Mouse (Mus musculus): ENCODE data around the gene Plekhm3. TPM values are rescaled to one million over a fixed set of nuclear protein-coding genes. Genes with fewer than 3 reads are reported as not detected.

Gene Plekhm3
- total and polyA plus RNA-seq, 2 experiments from 2014 or later: 3.5 to 12.4 TPM

GRCm38 (mm10) chr1:64827434-64827833 is 129.2 kb downstream of the Plekhm3 start:
- no peak overlapping the region for H3K9ac ChIP-seq (replicated peaks; ENCODE audit: low read depth, low read length)
- no peak overlapping the region for H3K27ac ChIP-seq (ENCODE audit: low read depth)
- DNase-seq (ENCODE audit: low spot score) (no peak), ATAC-seq (ENCODE audit: insufficient read depth, low read depth) (no peak)
- H3K27me3 ChIP-seq (ENCODE audit: control insufficient read depth, insufficient read depth, low read length): no peaks in the 10 kb centered on the region
- H3K4me3 ChIP-seq (ENCODE audit: low read depth, low read length): no peak overlapping the region
- 83% methylated on average over 5 of the region's 5 CpGs for WGBS
- no peak for TF ChIP-seq EP300 (IDR thresholded peaks at IDR 0.05; ENCODE audit: low read depth)
- H3K4me2 ChIP-seq (ENCODE audit: low read depth, low read length): no peak overlapping the region
- no peaks in the 10 kb centered on the region for H3K36me3 ChIP-seq (replicated peaks; ENCODE audit: control insufficient read depth, insufficient read depth, low read length)
- H3K9me3 ChIP-seq (replicated peaks; ENCODE audit: control insufficient read depth, low read length): no peaks in the 10 kb centered on the region
- H3K4me1 ChIP-seq (ENCODE audit: control insufficient read depth, insufficient read depth): 0 out of 2 replicates have a peak, but pooled peaks cover 12% of the 10 kb centered on the region

- Histone ChIP-seq H3K9me3 (replicated peaks; ENCODE audit: control insufficient read depth, low read length) (no peaks in the 10 kb centered on the region), H3K27me3 (ENCODE audit: control insufficient read depth, insufficient read depth, low read length) (no peaks in the 10 kb centered on the region), H3K4me2 (ENCODE audit: low read depth, low read length) (no peak overlapping the region), H3K4me1 (ENCODE audit: control insufficient read depth, insufficient read depth) (0 out of 2 replicates have a peak, but pooled peaks cover 12% of the 10 kb centered on the region), H3K27ac (ENCODE audit: low read depth) (no peak overlapping the region), H3K9ac (replicated peaks; ENCODE audit: low read depth, low read length) (no peak overlapping the region), H3K4me3 (ENCODE audit: low read depth, low read length) (no peak overlapping the region), H3K36me3 (replicated peaks; ENCODE audit: control insufficient read depth, insufficient read depth, low read length) (no peaks in the 10 kb centered on the region)
- DNase-seq (ENCODE audit: low spot score): peak; percentile 4
- 64% methylated on average over 6 of the region's 6 CpGs for WGBS
- no peak for TF ChIP-seq CTCF (IDR thresholded peaks at IDR 0.05; ENCODE audit: low read depth)
- no peak for TF ChIP-seq EP300 (IDR thresholded peaks at IDR 0.05; ENCODE audit: low read depth)
- no peak for ATAC-seq (ENCODE audit: insufficient read depth, low read depth)
Measured at GRCm38 (mm10) chr1:64826348-64827103, 130.1 kb downstream of the Plekhm3 start.

- DNase-seq (ENCODE audit: low spot score) (no peak), ATAC-seq (ENCODE audit: insufficient read depth, low read depth) (no peak)
- H3K4me1 ChIP-seq (ENCODE audit: control insufficient read depth, insufficient read depth): 0 out of 2 replicates have a peak, but pooled peaks cover 12% of the 10 kb centered on the region
- H3K27ac ChIP-seq (ENCODE audit: low read depth): no peak overlapping the region
- 36% methylated on average over 6 of the region's 6 CpGs for WGBS
- no peak for TF ChIP-seq CTCF (IDR thresholded peaks at IDR 0.05; ENCODE audit: low read depth)
- TF ChIP-seq EP300 (IDR thresholded peaks at IDR 0.05; ENCODE audit: low read depth): no peak
- H3K27me3 ChIP-seq (ENCODE audit: control insufficient read depth, insufficient read depth, low read length): no peaks in the 10 kb centered on the region
- no peaks in the 10 kb centered on the region for H3K9me3 ChIP-seq (replicated peaks; ENCODE audit: control insufficient read depth, low read length)
- no peak overlapping the region for H3K4me3 ChIP-seq (ENCODE audit: low read depth, low read length)
- H3K4me2 ChIP-seq (ENCODE audit: low read depth, low read length): no peak overlapping the region
- no peak overlapping the region for H3K9ac ChIP-seq (replicated peaks; ENCODE audit: low read depth, low read length)
- H3K36me3 ChIP-seq (replicated peaks; ENCODE audit: control insufficient read depth, insufficient read depth, low read length): no peaks in the 10 kb centered on the region
Measured at GRCm38 (mm10) chr1:64823564-64823963, 133.1 kb downstream of the Plekhm3 start.

- Histone ChIP-seq H3K9ac (replicated peaks; ENCODE audit: low read depth, low read length) (no peak overlapping the region), H3K27me3 (ENCODE audit: control insufficient read depth, insufficient read depth, low read length) (no peaks in the 10 kb centered on the region), H3K36me3 (replicated peaks; ENCODE audit: control insufficient read depth, insufficient read depth, low read length) (no peaks in the 10 kb centered on the region), H3K4me3 (ENCODE audit: low read depth, low read length) (no peak overlapping the region), H3K4me1 (ENCODE audit: control insufficient read depth, insufficient read depth) (peaks cover 13% of the 10 kb centered on the region; the same call in 1 of the 2 replicates), H3K9me3 (replicated peaks; ENCODE audit: control insufficient read depth, low read length) (no peaks in the 10 kb centered on the region), H3K27ac (ENCODE audit: low read depth) (no peak overlapping the region), H3K4me2 (ENCODE audit: low read depth, low read length) (no peak overlapping the region)
- TF ChIP-seq CTCF (IDR thresholded peaks at IDR 0.05; ENCODE audit: low read depth): no peak
- no peak for TF ChIP-seq EP300 (IDR thresholded peaks at IDR 0.05; ENCODE audit: low read depth)
- no peak for DNase-seq (ENCODE audit: low spot score)
- 85% methylated on average over 5 of the region's 5 CpGs for WGBS
- no peak for ATAC-seq (ENCODE audit: insufficient read depth, low read depth)
Measured at GRCm38 (mm10) chr1:64817709-64818108, 138.9 kb downstream of the Plekhm3 start.

GRCm38 (mm10) chr1:64813182-64813581 is 143.4 kb downstream of the Plekhm3 start:
- H3K4me3 ChIP-seq (ENCODE audit: low read depth, low read length): no peak overlapping the region
- no peak overlapping the region for H3K27ac ChIP-seq (ENCODE audit: low read depth)
- H3K4me1 ChIP-seq (ENCODE audit: control insufficient read depth, insufficient read depth): peaks cover 28% of the 10 kb centered on the region
- TF ChIP-seq EP300 (IDR thresholded peaks at IDR 0.05; ENCODE audit: low read depth): no peak
- no peak for TF ChIP-seq CTCF (IDR thresholded peaks at IDR 0.05; ENCODE audit: low read depth)
- no peak for ATAC-seq (ENCODE audit: insufficient read depth, low read depth)
- no peaks in the 10 kb centered on the region for H3K36me3 ChIP-seq (replicated peaks; ENCODE audit: control insufficient read depth, insufficient read depth, low read length)
- no peaks in the 10 kb centered on the region for H3K9me3 ChIP-seq (replicated peaks; ENCODE audit: control insufficient read depth, low read length)
- H3K4me2 ChIP-seq (ENCODE audit: low read depth, low read length): no peak overlapping the region
- 95% methylated on average over 2 of the region's 2 CpGs for WGBS
- no peak overlapping the region for H3K9ac ChIP-seq (replicated peaks; ENCODE audit: low read depth, low read length)
- DNase-seq (ENCODE audit: low spot score): no peak
- no peaks in the 10 kb centered on the region for H3K27me3 ChIP-seq (ENCODE audit: control insufficient read depth, insufficient read depth, low read length)

- no peak overlapping the region for H3K4me3 ChIP-seq (ENCODE audit: low read depth, low read length)
- H3K36me3 ChIP-seq (replicated peaks; ENCODE audit: control insufficient read depth, insufficient read depth, low read length): no peaks in the 10 kb centered on the region
- H3K4me1 ChIP-seq (ENCODE audit: control insufficient read depth, insufficient read depth): peaks cover 28% of the 10 kb centered on the region
- WGBS: 91% methylated on average over 1 of the region's 1 CpGs
- H3K9me3 ChIP-seq (replicated peaks; ENCODE audit: control insufficient read depth, low read length): no peaks in the 10 kb centered on the region
- H3K4me2 ChIP-seq (ENCODE audit: low read depth, low read length): no peak overlapping the region
- no peak overlapping the region for H3K9ac ChIP-seq (replicated peaks; ENCODE audit: low read depth, low read length)
- no peak overlapping the region for H3K27ac ChIP-seq (ENCODE audit: low read depth)
- H3K27me3 ChIP-seq (ENCODE audit: control insufficient read depth, insufficient read depth, low read length): no peaks in the 10 kb centered on the region
- ATAC-seq (ENCODE audit: insufficient read depth, low read depth): no peak
- no peak for DNase-seq (ENCODE audit: low spot score)
- TF ChIP-seq EP300 (IDR thresholded peaks at IDR 0.05; ENCODE audit: low read depth): no peak
- no peak for TF ChIP-seq CTCF (IDR thresholded peaks at IDR 0.05; ENCODE audit: low read depth)
Measured at GRCm38 (mm10) chr1:64811956-64812355, 144.7 kb downstream of the Plekhm3 start.

Data from heart, postnatal 0 days (tissue).